Mouse (Mus musculus): Measurements from ENCODE around the gene Nup155. TPM values are rescaled to one million over a fixed set of nuclear protein-coding genes. Genes with fewer than 3 reads are reported as not detected.
"Not testable (repeated sequence)": the region's sequence is repeated elsewhere in the genome, so short reads cannot be mapped to it uniquely, and the experiment has no call there.

Gene Nup155
- total RNA-seq (2014; rRNA removed) (42.0 and 43.7 TPM in 2 replicates), polyA plus RNA-seq (2015; fragmentation: Nextera tagmentation; extraction: Ambion mirVana) (6.2 and 6.8 TPM in 2 replicates)

- under 1% methylated on average over 54 of the region's 54 CpGs for WGBS
- Histone ChIP-seq H3K36me3 (ENCODE audit: insufficient read depth, low read length) (peaks cover 21% of the 10 kb centered on the region), H3K4me1 (ENCODE audit: insufficient read depth, low read length) (0 out of 2 replicates have a peak, but pooled peaks cover 3% of the 10 kb centered on the region), H3K9ac (replicated peaks; ENCODE audit: low read length, poor library complexity, severe bottlenecking) (peak within 1 kb of the TSS; percentile 77), H3K27ac (ENCODE audit: low read depth, low read length) (peak within 1 kb of the TSS; percentile 67), H3K4me2 (ENCODE audit: low read depth, low read length, poor library complexity, severe bottlenecking) (peak within 1 kb of the TSS; percentile 65), H3K9me3 (ENCODE audit: low read length) (no peaks in the 10 kb centered on the region), H3K27me3 (ENCODE audit: insufficient read depth, low read length) (no peaks in the 10 kb centered on the region), H3K4me3 (ENCODE audit: low read depth, low read length) (peak within 1 kb of the TSS; percentile 88)
- ATAC-seq (ENCODE audit: low FRiP score) (peak; percentile 97), DNase-seq (ENCODE audit: low spot score) (peak; percentile 97)
- 0 out of 2 replicates have a peak, but pooled peaks have one; percentile 8 for TF ChIP-seq CTCF (IDR thresholded peaks at IDR 0.05)
Observed at GRCm38 (mm10) chr15:8108966-8109743, at the start of gene Nup155. Gene Nup155 (plus strand): TSS chr15:8109273.

GRCm38 (mm10) chr15:8065221-8065620, 43.9 kb upstream of the Nup155 start:
- TF ChIP-seq CTCF (IDR thresholded peaks at IDR 0.05) = peak; percentile 71
- WGBS = 79% methylated on average over 6 of the region's 6 CpGs
- no peak for ATAC-seq (ENCODE audit: low FRiP score)
- H3K27me3 ChIP-seq (ENCODE audit: insufficient read depth, low read length) = no peaks in the 10 kb centered on the region
- no peaks in the 10 kb centered on the region for H3K9me3 ChIP-seq (ENCODE audit: low read length)
- no peak overlapping the region for H3K9ac ChIP-seq (replicated peaks; ENCODE audit: low read length, poor library complexity, severe bottlenecking)
- no peak overlapping the region for H3K4me3 ChIP-seq (ENCODE audit: low read depth, low read length)
- H3K4me2 ChIP-seq (ENCODE audit: low read depth, low read length, poor library complexity, severe bottlenecking) = no peak overlapping the region
- DNase-seq (ENCODE audit: low spot score) = peak; percentile 57
- H3K4me1 ChIP-seq (ENCODE audit: insufficient read depth, low read length) = no peaks in the 10 kb centered on the region
- peaks cover 19% of the 10 kb centered on the region for H3K36me3 ChIP-seq (ENCODE audit: insufficient read depth, low read length)
- no peak overlapping the region for H3K27ac ChIP-seq (ENCODE audit: low read depth, low read length)

- not testable (repeated sequence) for H3K27ac ChIP-seq (ENCODE audit: low read depth, low read length); DNase-seq (ENCODE audit: low spot score); H3K27me3 ChIP-seq (ENCODE audit: insufficient read depth, low read length); H3K9ac ChIP-seq (replicated peaks; ENCODE audit: low read length, poor library complexity, severe bottlenecking); H3K4me3 ChIP-seq (ENCODE audit: low read depth, low read length); H3K9me3 ChIP-seq (ENCODE audit: low read length); ATAC-seq (ENCODE audit: low FRiP score); H3K4me2 ChIP-seq (ENCODE audit: low read depth, low read length, poor library complexity, severe bottlenecking); H3K4me1 ChIP-seq (ENCODE audit: insufficient read depth, low read length)
- WGBS = 92% methylated on average over 3 of the region's 3 CpGs
- peaks cover 18% of the 10 kb centered on the region for H3K36me3 ChIP-seq (ENCODE audit: insufficient read depth, low read length)
Observed at GRCm38 (mm10) chr15:8073159-8073558, 35.9 kb upstream of the Nup155 start.

GRCm38 (mm10) chr15:8082139-8082538, 26.9 kb upstream of the Nup155 start:
- no peaks in the 10 kb centered on the region for H3K9me3 ChIP-seq (ENCODE audit: low read length)
- ATAC-seq (ENCODE audit: low FRiP score) = no peak

GRCm38 (mm10) chr15:8087293-8087692, 21.8 kb upstream of the Nup155 start:
- Histone ChIP-seq H3K9me3 (ENCODE audit: low read length) (no peaks in the 10 kb centered on the region), H3K27ac (ENCODE audit: low read depth, low read length) (no peak overlapping the region), H3K27me3 (ENCODE audit: insufficient read depth, low read length) (no peaks in the 10 kb centered on the region), H3K4me3 (ENCODE audit: low read depth, low read length) (no peak overlapping the region), H3K9ac (replicated peaks; ENCODE audit: low read length, poor library complexity, severe bottlenecking) (no peak overlapping the region), H3K36me3 (ENCODE audit: insufficient read depth, low read length) (peaks cover 14% of the 10 kb centered on the region), H3K4me1 (ENCODE audit: insufficient read depth, low read length) (no peaks in the 10 kb centered on the region), H3K4me2 (ENCODE audit: low read depth, low read length, poor library complexity, severe bottlenecking) (no peak overlapping the region)
- 93% methylated on average over 4 of the region's 4 CpGs for WGBS
- no peak for DNase-seq (ENCODE audit: low spot score)
- ATAC-seq (ENCODE audit: low FRiP score) = no peak
- no peak for TF ChIP-seq CTCF (IDR thresholded peaks at IDR 0.05)

More at GRCm38 (mm10) chr15:8082139-8082538, 26.9 kb upstream of the Nup155 start:
- Histone ChIP-seq H3K4me3 (ENCODE audit: low read depth, low read length) (no peak overlapping the region), H3K9ac (replicated peaks; ENCODE audit: low read length, poor library complexity, severe bottlenecking) (no peak overlapping the region), H3K36me3 (ENCODE audit: insufficient read depth, low read length) (peaks cover 17% of the 10 kb centered on the region), H3K4me2 (ENCODE audit: low read depth, low read length, poor library complexity, severe bottlenecking) (no peak overlapping the region), H3K4me1 (ENCODE audit: insufficient read depth, low read length) (no peaks in the 10 kb centered on the region), H3K27ac (ENCODE audit: low read depth, low read length) (no peak overlapping the region), H3K27me3 (ENCODE audit: insufficient read depth, low read length) (no peaks in the 10 kb centered on the region)
- TF ChIP-seq CTCF (IDR thresholded peaks at IDR 0.05) = no peak
- no peak for DNase-seq (ENCODE audit: low spot score)
- 94% methylated on average over 8 of the region's 8 CpGs for WGBS

- H3K9ac ChIP-seq (replicated peaks; ENCODE audit: low read length, poor library complexity, severe bottlenecking) = no peak overlapping the region
- no peak overlapping the region for H3K27ac ChIP-seq (ENCODE audit: low read depth, low read length)
- H3K4me1 ChIP-seq (ENCODE audit: insufficient read depth, low read length) = no peaks in the 10 kb centered on the region
- DNase-seq (ENCODE audit: low spot score) (no peak), ATAC-seq (ENCODE audit: low FRiP score) (no peak)
- TF ChIP-seq CTCF (IDR thresholded peaks at IDR 0.05) = no peak
- H3K9me3 ChIP-seq (ENCODE audit: low read length) = no peaks in the 10 kb centered on the region
- H3K36me3 ChIP-seq (ENCODE audit: insufficient read depth, low read length) = peaks cover 14% of the 10 kb centered on the region
- H3K4me2 ChIP-seq (ENCODE audit: low read depth, low read length, poor library complexity, severe bottlenecking) = no peak overlapping the region
- WGBS = 91% methylated on average over 3 of the region's 3 CpGs
- H3K4me3 ChIP-seq (ENCODE audit: low read depth, low read length) = no peak overlapping the region
- no peaks in the 10 kb centered on the region for H3K27me3 ChIP-seq (ENCODE audit: insufficient read depth, low read length)
Observed at GRCm38 (mm10) chr15:8088715-8089114, 20.4 kb upstream of the Nup155 start.

Data from midbrain, postnatal 0 days (tissue).